Mouse (Mus musculus) right cerebral cortex, postnatal 14 days (tissue): Measurements from ENCODE around the gene Exoc4.

Experiments used
- DNase-seq: peaks from one replicate; pipeline ENCODE4 v3.0.0; 2022

The Exoc4 gene

DNA sequence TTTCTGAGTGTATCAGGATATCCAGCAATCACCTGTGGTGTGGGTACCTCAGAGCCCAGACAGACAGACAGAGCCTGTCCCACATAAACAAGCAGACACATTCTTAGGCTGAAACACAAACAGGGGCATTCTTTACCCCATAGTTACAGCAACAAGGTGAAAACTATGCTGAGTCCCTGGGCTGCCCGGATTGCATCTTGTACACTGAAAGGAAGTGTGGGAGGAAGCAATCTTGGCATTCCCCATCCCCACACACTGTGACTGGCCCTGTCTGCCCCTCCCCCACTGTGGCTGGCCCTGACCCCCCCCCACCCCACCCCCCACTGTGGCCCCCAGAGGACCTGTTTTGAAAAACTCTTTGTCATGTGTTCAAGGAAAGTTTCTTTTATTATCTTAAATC, 623.3 kb downstream of the Exoc4 start:
- no peak for DNase-seq

DNA sequence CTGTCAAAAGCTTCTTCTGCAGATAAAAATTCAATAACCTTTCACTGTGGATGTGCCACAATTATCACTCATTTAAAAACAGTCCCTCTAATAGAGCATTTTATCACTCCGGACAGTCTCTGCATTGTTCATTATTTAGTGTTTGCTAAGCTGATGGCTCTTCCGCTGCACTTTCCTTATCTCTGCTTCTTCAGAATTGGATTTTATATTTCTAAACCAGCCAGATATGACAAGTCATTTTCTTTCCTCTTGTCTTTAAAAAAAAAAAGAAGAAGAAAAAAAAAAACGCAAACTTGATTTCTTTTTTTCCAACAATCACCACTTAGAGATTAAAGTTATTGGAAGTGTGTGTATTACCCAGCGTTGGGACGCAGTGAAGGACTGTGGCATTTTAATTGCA, 624.1 kb downstream of the Exoc4 start:
- no peak for DNase-seq

DNA sequence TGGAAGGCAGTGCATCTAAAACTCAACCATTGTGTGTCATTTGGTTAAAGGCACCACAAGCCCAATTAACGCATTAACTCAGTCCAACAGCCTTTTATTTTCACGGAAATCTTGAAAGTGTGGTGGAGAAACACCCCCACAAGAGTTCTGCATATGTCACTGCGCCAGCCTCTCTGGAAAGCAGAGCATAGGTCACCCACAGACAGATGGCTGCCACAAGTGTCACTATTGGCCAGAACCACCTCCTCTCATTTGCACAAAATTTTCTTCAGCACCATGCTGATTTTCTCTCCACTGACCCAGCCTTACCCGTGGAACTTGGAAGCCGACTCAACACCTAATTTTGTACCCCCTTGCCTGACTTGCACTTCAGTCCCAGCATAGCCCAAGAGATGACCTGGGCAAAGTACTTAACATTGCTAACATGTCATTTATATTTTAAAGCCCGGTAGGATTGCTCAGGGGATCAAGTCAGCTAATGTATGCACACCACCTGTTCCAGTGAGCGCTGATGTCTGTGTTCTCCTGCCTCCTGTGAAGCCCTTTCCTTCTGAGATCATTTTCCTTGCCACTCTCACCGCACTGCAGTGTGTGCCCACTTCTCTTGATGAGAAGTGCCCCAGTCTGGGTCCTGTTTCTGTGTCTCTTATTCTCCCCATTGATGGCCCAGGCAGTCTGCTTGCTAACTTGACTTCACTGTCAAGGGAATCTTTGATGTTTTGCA, 625.6 kb downstream of the Exoc4 start:
- no peak for DNase-seq

- DNase-seq = no peak
These were observed 635.3 kb downstream of the Exoc4 start for GRCm38 (mm10) chr6:33884141-33884683.

GRCm38 (mm10) chr6:33886941-33887340, 638.1 kb downstream of the Exoc4 start:
- DNase-seq = no peak

GRCm38 (mm10) chr6:33890926-33891325, 642.0 kb downstream of the Exoc4 start:
- no peak for DNase-seq

GRCm38 (mm10) chr6:33892142-33892541, 643.3 kb downstream of the Exoc4 start:
- DNase-seq = no peak

DNA sequence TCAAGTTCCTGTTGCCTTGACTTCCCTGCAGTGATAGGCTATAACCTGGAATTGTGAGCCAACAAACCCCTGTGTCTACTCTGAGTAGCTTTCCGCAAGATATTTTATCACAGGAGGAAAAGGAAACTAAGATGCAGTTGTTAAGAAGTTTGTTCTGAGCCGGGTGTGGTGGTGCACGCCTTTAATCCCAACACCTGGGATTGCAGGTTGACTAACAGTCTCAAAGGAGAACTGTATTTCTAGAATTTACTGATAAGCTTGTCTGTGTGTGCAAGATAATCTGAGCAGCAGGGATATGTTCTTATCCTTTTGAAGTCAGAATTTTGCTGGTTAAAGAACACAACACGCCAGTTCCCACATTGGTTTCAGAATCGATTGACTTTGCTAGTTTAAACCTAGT, 651.1 kb downstream of the Exoc4 start:
- no peak for DNase-seq

GRCm38 (mm10) chr6:33900615-33901014, 651.7 kb downstream of the Exoc4 start:
- DNase-seq = no peak

GRCm38 (mm10) chr6:33905099-33905498, 656.2 kb downstream of the Exoc4 start:
- no peak for DNase-seq

DNA sequence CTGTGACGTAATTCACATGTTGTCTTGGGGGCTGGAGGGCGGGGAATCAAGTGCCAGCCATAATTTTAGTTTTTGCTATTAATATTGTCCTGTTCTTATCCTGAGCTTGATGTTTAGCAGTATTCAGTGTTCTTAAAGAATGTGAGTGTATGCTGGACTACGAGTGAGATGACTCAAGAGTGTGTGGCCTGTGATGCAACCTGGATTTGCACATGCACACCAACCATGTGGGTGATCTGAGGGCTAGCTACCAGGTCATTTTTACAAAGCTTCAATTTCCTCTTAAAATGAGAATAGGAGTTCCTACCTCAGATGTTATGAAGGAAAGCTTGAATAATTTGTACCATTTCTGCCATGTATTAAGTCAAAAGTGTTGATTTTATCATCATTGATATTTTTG, 661.8 kb downstream of the Exoc4 start:
- DNase-seq = no peak

DNA sequence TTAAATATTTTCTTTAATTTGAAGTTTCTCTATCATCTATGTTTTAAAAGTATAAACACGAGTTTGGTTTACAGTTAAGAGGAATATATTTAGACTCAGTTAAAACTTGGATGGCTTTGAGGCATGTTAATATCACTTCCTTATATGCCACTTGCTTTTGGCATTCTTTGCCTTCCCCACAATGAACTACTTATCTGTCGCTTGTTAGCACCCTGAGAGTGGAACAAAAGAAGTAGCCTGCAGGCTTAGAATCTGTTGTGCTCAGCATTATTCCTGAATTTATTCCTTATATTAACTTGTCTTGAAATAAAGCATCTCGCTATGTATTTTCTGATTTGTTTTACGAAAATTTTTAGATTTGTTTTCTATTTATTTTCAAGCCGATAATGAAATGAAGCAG, 664.2 kb downstream of the Exoc4 start:
- DNase-seq = no peak

DNA sequence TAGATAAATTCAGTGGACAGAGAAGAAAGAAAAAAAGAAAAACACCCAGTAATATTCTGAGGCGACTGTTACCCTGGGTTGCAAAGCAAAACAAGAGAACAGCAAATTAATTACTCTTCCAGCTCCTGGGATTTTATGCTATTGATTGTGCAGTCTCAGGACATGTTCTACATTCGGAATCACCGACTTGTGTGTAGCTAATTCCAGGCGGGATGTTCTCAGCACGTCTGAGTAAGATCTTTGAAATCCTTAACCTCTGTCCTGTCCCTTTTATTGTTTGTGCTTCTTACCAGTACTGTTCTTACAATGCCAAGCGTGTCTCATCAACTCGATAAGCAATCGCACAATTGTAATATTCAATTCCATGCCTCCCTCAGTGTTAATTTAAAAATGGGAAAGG, 664.6 kb downstream of the Exoc4 start:
- DNase-seq = no peak

- no peak for DNase-seq
These were observed 665.1 kb downstream of the Exoc4 start for GRCm38 (mm10) chr6:33913964-33914363.

DNA sequence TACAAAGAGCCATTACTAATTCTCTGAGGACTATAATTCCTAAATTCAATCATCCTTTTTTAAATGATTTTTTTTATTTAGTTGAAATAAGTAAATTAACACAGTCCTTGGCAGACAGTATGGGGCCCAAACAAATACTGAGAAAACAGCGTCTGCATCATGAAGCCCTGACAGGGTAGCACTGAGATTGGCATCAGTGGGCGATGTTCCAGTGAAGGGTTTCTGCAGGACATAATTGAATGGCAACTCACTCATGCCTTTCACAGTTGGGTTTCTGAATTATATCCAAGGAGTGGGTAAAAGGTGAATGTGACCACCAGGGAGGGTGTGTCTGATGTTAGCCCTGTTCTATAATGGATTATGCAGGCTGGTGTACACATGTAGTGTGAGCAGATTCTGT, 674.7 kb downstream of the Exoc4 start:
- no peak for DNase-seq

DNA sequence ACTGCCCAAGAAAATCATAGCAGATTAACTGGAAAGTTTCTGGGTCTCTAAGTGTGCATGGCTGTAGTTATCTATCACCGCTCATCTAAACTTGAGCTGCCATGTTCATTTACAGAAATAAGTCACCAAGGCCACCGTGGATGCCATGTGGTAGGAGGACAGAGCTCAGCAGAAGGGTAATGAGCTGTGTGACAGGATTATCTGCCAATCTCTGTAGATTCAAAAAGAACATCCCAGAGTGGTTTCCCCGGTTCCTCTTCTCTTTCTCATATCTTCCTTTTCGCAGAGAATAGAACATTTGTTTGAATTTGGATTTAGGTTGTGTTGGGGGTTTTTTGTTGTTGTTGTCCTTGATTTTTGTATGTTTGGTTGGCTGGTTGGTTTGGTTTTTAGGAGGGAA, 676.0 kb downstream of the Exoc4 start:
- DNase-seq = no peak

- peak; percentile 87 for DNase-seq
These were observed 680.6 kb downstream of the Exoc4 start for GRCm38 (mm10) chr6:33929342-33930086.

DNA sequence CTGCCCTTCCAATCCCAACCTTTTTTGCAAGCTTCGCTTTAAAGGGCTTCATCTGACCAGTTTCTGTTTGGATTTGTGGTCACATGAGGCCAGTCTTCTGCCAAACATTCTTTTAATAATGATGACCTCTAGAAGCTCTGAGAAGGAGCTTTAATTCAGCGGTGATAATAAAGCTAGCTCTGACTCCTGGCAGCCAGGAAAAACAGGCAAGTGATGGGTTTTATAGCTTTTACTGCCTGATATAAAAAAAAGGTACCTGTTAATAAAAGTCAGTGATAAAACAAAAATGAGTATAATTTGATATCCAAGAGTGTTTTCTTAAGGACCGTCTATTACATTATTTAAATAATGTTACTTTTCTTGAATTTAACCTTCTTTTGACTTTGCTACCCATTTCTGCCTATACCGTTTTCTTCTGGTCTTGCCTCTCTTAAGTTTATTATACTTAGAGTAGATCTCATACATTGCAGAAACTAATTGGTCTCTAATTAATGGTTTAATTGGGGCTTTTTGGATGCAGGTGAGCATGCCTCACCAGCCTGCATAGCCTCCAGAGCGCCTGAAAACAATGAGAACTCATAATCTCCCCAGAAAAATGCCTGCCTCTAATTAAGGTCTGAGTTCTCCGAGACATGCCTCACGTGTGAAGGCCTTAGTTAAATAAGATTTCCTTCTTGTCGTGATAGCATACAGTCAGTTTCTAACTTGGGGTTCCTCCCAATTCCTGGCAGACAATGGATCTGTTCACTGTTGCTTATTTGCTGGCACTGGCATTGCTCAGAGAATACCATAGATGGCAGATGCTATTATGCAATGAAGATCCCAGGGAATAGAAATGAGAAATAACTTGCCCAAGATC, 681.4 kb downstream of the Exoc4 start:
- DNase-seq = no peak

- DNase-seq = no peak
These were observed 689.0 kb downstream of the Exoc4 start for GRCm38 (mm10) chr6:33937906-33938305.

- no peak for DNase-seq
These were observed 690.3 kb downstream of the Exoc4 start for GRCm38 (mm10) chr6:33939169-33939568.

DNA sequence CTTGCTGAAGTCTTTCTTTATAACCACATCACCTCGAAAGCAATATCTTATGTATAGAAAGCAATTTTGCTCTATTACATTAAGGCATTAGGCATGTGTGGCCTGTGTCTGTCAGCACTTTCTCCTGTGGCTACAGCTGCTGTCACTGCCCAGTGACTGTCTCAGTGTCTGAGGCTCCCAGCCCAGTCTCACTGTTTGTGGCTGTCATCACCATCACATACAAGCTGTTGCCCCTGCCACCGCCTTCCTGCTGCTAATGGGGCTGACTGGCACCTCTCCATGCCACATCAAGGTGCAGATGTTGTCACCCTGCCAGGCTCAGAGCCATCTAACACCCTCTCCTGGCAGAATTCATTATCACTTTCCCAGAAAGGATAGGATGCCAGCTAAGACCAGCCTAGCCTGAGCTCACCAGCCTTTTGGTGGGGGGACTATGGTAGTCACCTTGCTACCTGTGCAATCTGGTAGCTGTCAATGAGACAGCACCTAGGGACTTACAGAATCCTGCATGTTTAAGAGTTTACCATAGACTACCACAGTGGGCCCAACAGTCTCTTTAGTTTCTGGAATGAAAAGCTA, 698.1 kb downstream of the Exoc4 start:
- no peak for DNase-seq

- no peak for DNase-seq
These were observed 701.2 kb downstream of the Exoc4 start for GRCm38 (mm10) chr6:33950113-33950512.

DNA sequence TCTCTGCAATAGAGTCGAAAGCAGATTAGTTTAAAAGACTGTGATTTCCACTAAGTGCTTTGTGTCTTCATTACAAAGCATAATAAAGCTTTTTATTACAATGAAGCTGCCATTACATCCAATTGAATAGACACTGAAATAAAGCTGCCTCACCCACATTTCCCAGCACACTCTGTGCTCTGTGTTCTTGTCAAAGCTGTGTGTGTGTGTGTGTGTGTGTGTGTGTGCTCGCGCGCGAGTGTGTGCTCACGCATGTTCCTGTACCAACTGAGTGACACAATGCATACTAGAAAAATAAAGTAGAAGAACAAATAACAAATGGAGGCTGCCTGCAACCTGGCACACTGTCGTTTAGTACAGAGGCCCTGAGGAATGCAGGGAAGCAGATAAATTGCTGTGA, 706.6 kb downstream of the Exoc4 start:
- no peak for DNase-seq
